In the genomic region with DNA sequence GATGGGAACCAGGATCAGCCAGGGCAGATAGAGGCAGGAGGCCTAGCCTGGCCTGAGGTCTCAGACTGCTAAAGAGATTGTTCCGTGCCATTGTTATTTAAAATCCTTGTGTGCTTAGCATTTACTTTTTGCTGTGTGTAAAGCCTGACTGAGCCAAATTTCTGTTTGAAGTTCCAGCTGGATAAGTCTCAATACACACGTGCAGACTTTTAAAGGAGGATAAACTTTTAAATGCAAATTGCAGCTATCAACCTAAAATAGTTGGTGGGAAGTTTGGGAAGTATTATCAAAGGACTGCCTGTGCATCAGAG, we compare ENCODE assay signal across 18 mouse cellular contexts. TPM values are rescaled to one million over a fixed set of nuclear protein-coding genes. Genes with fewer than 3 reads are reported as not detected.
DNase-seq lines count a peak whose midpoint lies in the region; ATAC-seq lines count a peak whose summit lies in the region.
"Had no signal": no experiment of that assay in that cellular context is flagged by ENCODE, and none has a peak within 500 bp of the region (broad histone marks: within the 10 kb centered on the region; RNA-seq: fewer than 3 reads in every experiment).

No protein-coding gene starts in this region.

- H3K27ac ChIP-seq in heart, embryonic 13.5 days (replicated peaks): peak overlapping the region; percentile 95
- peak overlapping the region; percentile 18; the same call in 1 of the 2 replicates for H3K27ac ChIP-seq in lung, embryonic 15.5 days
- 0 out of 2 replicates have a peak overlapping the region, but pooled peaks have one; percentile 17 for H3K27ac ChIP-seq in limb, embryonic 12.5 days
- H3K27ac ChIP-seq: liver, embryonic 13.5 days; neural tube, embryonic 15.5 days had no signal

- H3K4me1 ChIP-seq in heart, embryonic 13.5 days: peaks cover 55% of the 10 kb centered on the region
- peaks cover 25% of the 10 kb centered on the region for H3K4me1 ChIP-seq in lung, embryonic 15.5 days
- peaks cover 17% of the 10 kb centered on the region for H3K4me1 ChIP-seq in limb, embryonic 12.5 days (replicated peaks)

- H3K4me3 ChIP-seq in heart, embryonic 13.5 days: no peak overlapping the region
- H3K4me3 ChIP-seq in lung, embryonic 15.5 days: no peak overlapping the region
- H3K4me3 ChIP-seq in limb, embryonic 12.5 days (replicated peaks): no peak overlapping the region
- H3K4me3 ChIP-seq: liver, embryonic 13.5 days; midbrain, embryonic 15.5 days; neural tube, embryonic 15.5 days had no signal

- H3K9ac ChIP-seq in heart, embryonic 13.5 days: peak overlapping the region; percentile 60
- no peak overlapping the region for H3K9ac ChIP-seq in lung, embryonic 15.5 days
- no peak overlapping the region for H3K9ac ChIP-seq in limb, embryonic 12.5 days (replicated peaks)
- H3K9ac ChIP-seq: liver, embryonic 13.5 days; lung, embryonic 14.5 days; midbrain, embryonic 15.5 days; neural tube, embryonic 15.5 days had no signal

- no peak for DNase-seq in heart, postnatal 4 days
- DNase-seq in lung, postnatal 25 days (ENCODE audit: low spot score): no peak
- DNase-seq in R1 (ENCODE audit: low read depth, low spot score): peak; percentile 88
- DNase-seq in frontal cortex, adult 2 months (ENCODE audit: extremely low spot score in 1 of 2, low spot score in 1 of 2): no peak
- DNase-seq: embryo, embryonic 11 days; kidney, adult 8-10 months; kidney, postnatal 14 days; left cerebral cortex, postnatal 4 days; liver, embryonic 13.5 days; spleen, adult 18-20 months; thymus, postnatal 4 days had no signal

- H3K9me3 ChIP-seq in heart, embryonic 13.5 days: peaks cover 7% of the 10 kb centered on the region; the same call in 1 of the 2 replicates
- peaks cover 5% of the 10 kb centered on the region; the same call in 1 of the 2 replicates for H3K9me3 ChIP-seq in lung, embryonic 15.5 days
- peaks cover 19% of the 10 kb centered on the region for H3K9me3 ChIP-seq in limb, embryonic 12.5 days

- no peaks in the 10 kb centered on the region for H3K27me3 ChIP-seq in heart, embryonic 13.5 days (replicated peaks)
- H3K27me3 ChIP-seq in lung, embryonic 15.5 days: no peaks in the 10 kb centered on the region
- H3K27me3 ChIP-seq in limb, embryonic 12.5 days: no peaks in the 10 kb centered on the region
- H3K27me3 ChIP-seq: liver, embryonic 13.5 days; neural tube, embryonic 15.5 days had no signal

- peak overlapping the region; percentile 56 for H3K4me2 ChIP-seq in heart, embryonic 13.5 days
- H3K4me2 ChIP-seq in lung, embryonic 15.5 days: no peak overlapping the region
- H3K4me2 ChIP-seq in limb, embryonic 12.5 days: no peak overlapping the region
- H3K4me2 ChIP-seq: liver, embryonic 13.5 days; lung, embryonic 14.5 days; midbrain, embryonic 15.5 days; neural tube, embryonic 15.5 days had no signal

- peaks cover 6% of the 10 kb centered on the region for H3K36me3 ChIP-seq in heart, embryonic 13.5 days
- H3K36me3 ChIP-seq in lung, embryonic 15.5 days: peaks cover 2% of the 10 kb centered on the region; the same call in 1 of the 2 replicates
- peaks cover 6% of the 10 kb centered on the region for H3K36me3 ChIP-seq in limb, embryonic 12.5 days
- H3K36me3 ChIP-seq: G1E; liver, embryonic 13.5 days; midbrain, embryonic 15.5 days had no signal

- 20% methylated on average over 2 of the region's 2 CpGs for WGBS in heart, embryonic 13.5 days
- WGBS in lung, embryonic 15.5 days: 20% methylated on average over 2 of the region's 2 CpGs
- 35% methylated on average over 2 of the region's 2 CpGs for WGBS in limb, embryonic 12.5 days

- no peak for ATAC-seq in heart, embryonic 13.5 days (ENCODE audit: extremely low read depth, insufficient number of reproducible peaks, low FRiP score, low TSS enrichment)
- ATAC-seq in lung, embryonic 15.5 days (ENCODE audit: borderline replicate concordance, extremely low read depth, low FRiP score, low TSS enrichment): no peak
- no peak for ATAC-seq in limb, embryonic 12.5 days (ENCODE audit: insufficient number of reproducible peaks, insufficient read depth, low FRiP score, low TSS enrichment, low read depth)
- ATAC-seq: midbrain, embryonic 15.5 days had no signal

RNA-seq across cellular contexts. Expression of a gene that starts 3.8 kb away (rescaled TPM):
- 4.9 and 5.9 TPM in 2 replicates for polyA plus RNA-seq in heart, embryonic 13.5 days (2015; fragmentation: Nextera tagmentation; extraction: Ambion mirVana)
- 1 to 10 TPM; 5.4 to 5.9 TPM for total RNA-seq in heart, postnatal 4 days (2021)
- 6.7 and 6.8 TPM in 2 replicates for polyA plus RNA-seq in lung, embryonic 15.5 days (2015; fragmentation: Nextera tagmentation; extraction: Ambion mirVana)
- 8.2 TPM in 2 replicates for polyA plus RNA-seq in limb, embryonic 12.5 days (2016; fragmentation: Nextera tagmentation; extraction: Ambion mirVana)
- 2.1 and 2.3 TPM in 2 replicates for polyA plus RNA-seq in frontal cortex, adult 2 months (2012; rRNA removed)
- polyA plus RNA-seq: G1E had no signal

Comparison
In these comparisons a context has a peak if more than half of its experiments do, and no peak if none do; other contexts are left out.
1. H3K27ac ChIP-seq: peak in every context shown above with its lines; median percentile 95 in heart, embryonic 13.5 days; 18 in lung, embryonic 15.5 days; 17 in limb, embryonic 12.5 days.